Mouse (Mus musculus) gastrocnemius, postnatal 14 days (tissue): ENCODE measurements at regions not wholly inside any gene's neighbourhood (a gene's known extent, or its start where the extent isn't known, plus 50 kb on each side); places are given as distances from the start of the nearest gene placed in this dataset.

Experiments used
- DNase-seq: peaks from one replicate; pipeline ENCODE4 v3.0.0; 2021; ENCODE audit warnings: mixed read lengths
- intact Hi-C: fragments of 180-260 bp; cut with DNase I; formaldehyde crosslinking; loops from one replicate; pipeline ENCODE4 v1.15.1; 2025; ENCODE audit warnings: low total_unique reads

GRCm38 (mm10) chr10:126815730-126816129, 85.4 kb downstream of the Atp23 start:
- DNase-seq = no peak
- intact Hi-C loops = no loop called here

GRCm38 (mm10) chr10:126814968-126815367, 86.2 kb downstream of the Atp23 start:
- intact Hi-C loops = no loop called here

GRCm38 (mm10) chr10:126813051-126813593, 88.0 kb downstream of the Atp23 start:
- DNase-seq = no peak
- intact Hi-C loops = no loop called here

More at GRCm38 (mm10) chr10:126814968-126815367, 86.2 kb downstream of the Atp23 start:
- no peak for DNase-seq

GRCm38 (mm10) chr10:126812243-126812755, 88.9 kb downstream of the Atp23 start:
- intact Hi-C loops = no loop called here
- no peak for DNase-seq

GRCm38 (mm10) chr10:126810346-126811095, 90.6 kb downstream of the Atp23 start:
- intact Hi-C loops = no loop called here
- DNase-seq = no peak

- no peak for DNase-seq
- intact Hi-C loops = no loop called here
These were observed 91.6 kb downstream of the Atp23 start for GRCm38 (mm10) chr10:126809587-126809986.

GRCm38 (mm10) chr10:126806881-126807280, 94.3 kb downstream of the Atp23 start:
- intact Hi-C loops = no loop called here
- no peak for DNase-seq

GRCm38 (mm10) chr10:126802732-126803131, 98.4 kb downstream of the Atp23 start:
- DNase-seq = no peak
- intact Hi-C loops = no loop called here

GRCm38 (mm10) chr10:126799393-126799792, 101.8 kb downstream of the Atp23 start:
- DNase-seq = no peak
- intact Hi-C loops = no loop called here

- DNase-seq = no peak
- intact Hi-C loops = no loop called here
These were observed 108.0 kb downstream of the Atp23 start for GRCm38 (mm10) chr10:126793136-126793535.

- intact Hi-C loops = no loop called here
These were observed 108.8 kb downstream of the Atp23 start for GRCm38 (mm10) chr10:126792371-126792835.

GRCm38 (mm10) chr10:126788277-126788676, 112.9 kb downstream of the Atp23 start:
- intact Hi-C loops = no loop called here
- no peak for DNase-seq

More at GRCm38 (mm10) chr10:126792371-126792835, 108.8 kb downstream of the Atp23 start:
- DNase-seq = no peak

- DNase-seq = no peak
- intact Hi-C loops = no loop called here
These were observed 118.0 kb downstream of the Atp23 start for GRCm38 (mm10) chr10:126783161-126783560.

- intact Hi-C loops = no loop called here
- no peak for DNase-seq
These were observed 124.6 kb downstream of the Atp23 start for GRCm38 (mm10) chr10:126776603-126777002.

- intact Hi-C loops = no loop called here
- DNase-seq = no peak
These were observed 125.2 kb downstream of the Atp23 start for GRCm38 (mm10) chr10:126775946-126776345.

GRCm38 (mm10) chr10:126770446-126771020, 130.6 kb downstream of the Atp23 start:
- intact Hi-C loops = no loop called here

GRCm38 (mm10) chr10:126765648-126766047, 135.5 kb downstream of the Atp23 start:
- DNase-seq = no peak
- intact Hi-C loops = no loop called here

More at GRCm38 (mm10) chr10:126770446-126771020, 130.6 kb downstream of the Atp23 start:
- DNase-seq = no peak

- intact Hi-C loops = no loop called here
- DNase-seq = no peak
These were observed 136.4 kb downstream of the Atp23 start for GRCm38 (mm10) chr10:126764740-126765139.

GRCm38 (mm10) chr10:126763976-126764375, 137.2 kb downstream of the Atp23 start:
- DNase-seq = no peak
- intact Hi-C loops = no loop called here

GRCm38 (mm10) chr10:126758682-126759081, 142.5 kb downstream of the Atp23 start:
- DNase-seq = no peak
- intact Hi-C loops = no loop called here

- DNase-seq = no peak
- intact Hi-C loops = no loop called here
These were observed 148.0 kb downstream of the Atp23 start for GRCm38 (mm10) chr10:126753201-126753600.
